Mouse (Mus musculus) adrenal gland, adult 2 months (tissue): ENCODE measurements around the gene Gprc5c. TPM values are rescaled to one million over a fixed set of nuclear protein-coding genes. Genes with fewer than 3 reads are reported as not detected.

Experiments
- DNase-seq: peaks from one replicate; pipeline ENCODE4 v3.0.0; 2021
- long read RNA-seq: library from polyadenylated mRNA; stranded (forward); transcript quantifications from one replicate; pipeline ENCODE4 v2.0.0, GENCODE M21; 2021
- polyA plus RNA-seq: library from polyadenylated mRNA; depleted of rRNA; stranded (reverse); fragments of >200 nt; gene quantifications from 2 replicates; pipeline ENCODE4 v1.2.3, GENCODE M21; 2012; rRNA removed
- total RNA-seq, 2 experiments: library from RNA; stranded (reverse); gene quantifications; 2 replicates each; pipeline ENCODE4 v1.2.3; 2021

Gene Gprc5c
- total RNA-seq (1 to 10 TPM; 4.0 to 7.1 TPM), polyA plus RNA-seq (5.2 and 7.6 TPM in 2 replicates)
- long read RNA-seq, partial matches to known transcripts: 1 of 3 reads
- long read RNA-seq, other reads (novel, unspliced or antisense): 1 of 3 reads

GRCm38 (mm10) chr11:114850452-114851268, at the start of gene Gprc5c:
Gene Gprc5c, plus strand, starts transcription at chr11:114851152.
- peak; percentile 41 for DNase-seq

- no peak for DNase-seq
Observed at GRCm38 (mm10) chr11:114801906-114802305, 49.0 kb upstream of the Gprc5c start.

GRCm38 (mm10) chr11:114802540-114803267, 48.2 kb upstream of the Gprc5c start:
- DNase-seq: no peak

GRCm38 (mm10) chr11:114803990-114804389, 47.0 kb upstream of the Gprc5c start:
- no peak for DNase-seq

GRCm38 (mm10) chr11:114807025-114807424, 43.9 kb upstream of the Gprc5c start:
- no peak for DNase-seq

GRCm38 (mm10) chr11:114807686-114808427, 43.1 kb upstream of the Gprc5c start:
- no peak for DNase-seq

GRCm38 (mm10) chr11:114809371-114809770, 41.6 kb upstream of the Gprc5c start:
- no peak for DNase-seq

- no peak for DNase-seq
Observed at GRCm38 (mm10) chr11:114810344-114810743, 40.6 kb upstream of the Gprc5c start.

- DNase-seq: peak; percentile 88
Observed at GRCm38 (mm10) chr11:114812731-114813240, 38.2 kb upstream of the Gprc5c start.

- DNase-seq: no peak
Observed at GRCm38 (mm10) chr11:114814873-114815592, 35.9 kb upstream of the Gprc5c start.

- no peak for DNase-seq
Observed at GRCm38 (mm10) chr11:114816934-114817333, 34.0 kb upstream of the Gprc5c start.

- DNase-seq: no peak
Observed at GRCm38 (mm10) chr11:114818185-114818584, 32.8 kb upstream of the Gprc5c start.

- DNase-seq: no peak
Observed at GRCm38 (mm10) chr11:114819110-114819509, 31.8 kb upstream of the Gprc5c start.

GRCm38 (mm10) chr11:114820444-114820843, 30.5 kb upstream of the Gprc5c start:
- DNase-seq: no peak

- no peak for DNase-seq
Observed at GRCm38 (mm10) chr11:114821325-114821724, 29.6 kb upstream of the Gprc5c start.

GRCm38 (mm10) chr11:114822727-114823126, 28.2 kb upstream of the Gprc5c start:
- DNase-seq: peak; percentile 31

GRCm38 (mm10) chr11:114823199-114823725, 27.7 kb upstream of the Gprc5c start:
- no peak for DNase-seq

GRCm38 (mm10) chr11:114826686-114827085, 24.3 kb upstream of the Gprc5c start:
- no peak for DNase-seq

GRCm38 (mm10) chr11:114829499-114830432, 21.2 kb upstream of the Gprc5c start:
- peak; percentile 54 for DNase-seq

GRCm38 (mm10) chr11:114830433-114830773, 20.5 kb upstream of the Gprc5c start:
- no peak for DNase-seq
